Comparison of ENCODE assay signal across 22 mouse cellular contexts in the genomic region with DNA sequence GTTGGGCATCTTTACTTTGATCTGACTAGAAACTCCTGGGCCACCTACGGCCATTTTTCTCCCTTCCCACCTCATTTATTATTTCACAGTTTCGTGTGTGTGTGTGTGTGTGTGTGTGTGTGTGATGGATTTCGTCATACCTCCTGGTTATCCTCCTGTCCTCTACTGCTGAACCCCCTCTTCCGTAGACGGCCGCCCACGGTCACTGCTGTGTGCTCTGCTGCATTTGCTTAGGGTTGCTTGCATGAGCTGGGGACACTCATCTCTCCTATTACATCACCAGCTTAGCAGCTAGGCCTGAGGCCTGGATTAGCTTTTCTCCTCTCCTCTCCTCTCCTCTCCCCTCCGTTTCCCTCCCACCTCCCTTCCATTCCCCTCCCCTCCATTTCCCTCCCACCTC. TPM values are rescaled to one million over a fixed set of nuclear protein-coding genes. Genes with fewer than 3 reads are reported as not detected.
DNase-seq lines count a peak whose midpoint lies in the region; ATAC-seq and TF ChIP-seq lines count a peak whose summit lies in the region.
"Had no signal": no experiment of that assay in that cellular context is flagged by ENCODE, and none has a peak within 500 bp of the region (broad histone marks: within the 10 kb centered on the region; RNA-seq: fewer than 3 reads in every experiment).

No protein-coding gene starts in this region.

- no peak for TF ChIP-seq CTCF in liver, embryonic 14.5 days (IDR thresholded peaks at IDR 0.05; ENCODE audit: low read depth)
- no peak for TF ChIP-seq CTCF in CH12.LX (conservative IDR thresholded peaks at IDR 0.05 in 1 of 2, IDR thresholded peaks at IDR 0.05 in 1 of 2; ENCODE audit: low read depth in 2 of 2, low read length in 2 of 2)
- TF ChIP-seq CTCF in intestine, postnatal 0 days (IDR thresholded peaks at IDR 0.05; ENCODE audit: low read depth): no peak

- TF ChIP-seq RAD21 in CH12.LX (IDR thresholded peaks at IDR 0.05; ENCODE audit: low read depth, low read length): no peak

- no peaks in the 10 kb centered on the region for H3K4me1 ChIP-seq in forebrain, embryonic 11.5 days (replicated peaks; ENCODE audit: control insufficient read depth, insufficient read depth, low read length)
- no peaks in the 10 kb centered on the region for H3K4me1 ChIP-seq in forebrain, embryonic 13.5 days
- peaks cover 2 to 9% of the 10 kb centered on the region in 2 experiments; a peak in 3 of 4 replicates for H3K4me1 ChIP-seq in liver, embryonic 14.5 days (replicated peaks; ENCODE audit: control insufficient read depth in 2 of 2, insufficient read depth in 2 of 2, low read length in 1 of 2)
- H3K4me1 ChIP-seq in CH12.LX (ENCODE audit: control insufficient read depth in 1 of 2, insufficient read depth in 2 of 2): peaks cover 16 to 17% of the 10 kb centered on the region in 2 experiments
- peaks cover 14% of the 10 kb centered on the region for H3K4me1 ChIP-seq in liver, embryonic 16.5 days (ENCODE audit: control insufficient read depth, low read depth, low read length)
- H3K4me1 ChIP-seq in intestine, postnatal 0 days (replicated peaks; ENCODE audit: control insufficient read depth, insufficient read depth, low read length): no peaks in the 10 kb centered on the region
- no peaks in the 10 kb centered on the region for H3K4me1 ChIP-seq in midbrain, embryonic 14.5 days (ENCODE audit: control insufficient read depth, insufficient read depth, low read length)
- H3K4me1 ChIP-seq: neural tube, embryonic 13.5 days had no signal

- no peak overlapping the region for H3K4me3 ChIP-seq in forebrain, embryonic 11.5 days (ENCODE audit: low read depth, low read length)
- H3K4me3 ChIP-seq in forebrain, embryonic 13.5 days: no peak overlapping the region
- H3K4me3 ChIP-seq in liver, embryonic 14.5 days (ENCODE audit: insufficient read depth in 1 of 2, low read depth in 2 of 2, low read length in 2 of 2): no peak overlapping the region
- H3K4me3 ChIP-seq in CH12.LX (replicated peaks in 1 of 3; ENCODE audit: low read depth in 2 of 3, low read length in 2 of 3, poor library complexity in 1 of 3): no peak overlapping the region
- H3K4me3 ChIP-seq in liver, embryonic 16.5 days (ENCODE audit: low read depth, low read length): no peak overlapping the region
- H3K4me3 ChIP-seq in intestine, postnatal 0 days (ENCODE audit: low read depth, low read length): no peak overlapping the region
- no peak overlapping the region for H3K4me3 ChIP-seq in midbrain, embryonic 14.5 days (replicated peaks; ENCODE audit: low read depth, low read length)
- H3K4me3 ChIP-seq: embryonic facial prominence, embryonic 10.5 days; erythroblast, embryonic 14.5 days; neural tube, embryonic 13.5 days had no signal

- in situ Hi-C loops in CH12.LX (cut with MboI; ENCODE audit: low pct_ligation_motif_present, low pct_unique_long_range_greater_than_20kb, low sequenced_read_pairs): no loop called here

- peak; percentile 22 for DNase-seq in forebrain, embryonic 11.5 days (ENCODE audit: low spot score)
- DNase-seq in liver, embryonic 14.5 days (ENCODE audit: low read depth in 3 of 3, low spot score in 3 of 3): peak in 1 of 3 experiments; percentile 2
- DNase-seq in liver (no peak), CH12.LX (ENCODE audit: extremely low read depth) (no peak)
- DNase-seq in midbrain, embryonic 14.5 days: no peak
- DNase-seq: adrenal gland, postnatal 14 days; cerebellum, adult 18-20 months; kidney, adult 11 months; lung, postnatal 14 days had no signal

- H3K4me2 ChIP-seq in forebrain, embryonic 11.5 days (ENCODE audit: low read depth, low read length, severe bottlenecking): no peak overlapping the region
- no peak overlapping the region for H3K4me2 ChIP-seq in forebrain, embryonic 13.5 days
- H3K4me2 ChIP-seq in liver, embryonic 14.5 days (ENCODE audit: low read depth): no peak overlapping the region
- peak overlapping the region; percentile 33; the same call in 1 of the 2 replicates for H3K4me2 ChIP-seq in CH12.LX (ENCODE audit: insufficient read depth, low read depth, poor library complexity, severe bottlenecking)
- no peak overlapping the region for H3K4me2 ChIP-seq in liver, embryonic 16.5 days (ENCODE audit: low read depth, low read length)
- no peak overlapping the region for H3K4me2 ChIP-seq in intestine, postnatal 0 days (replicated peaks; ENCODE audit: low read depth)
- no peak overlapping the region for H3K4me2 ChIP-seq in midbrain, embryonic 14.5 days (ENCODE audit: low read length)
- H3K4me2 ChIP-seq: hindbrain, embryonic 14.5 days; neural tube, embryonic 13.5 days had no signal

- no peaks in the 10 kb centered on the region for H3K9me3 ChIP-seq in forebrain, embryonic 11.5 days (ENCODE audit: control insufficient read depth, low read length)
- no peaks in the 10 kb centered on the region for H3K9me3 ChIP-seq in forebrain, embryonic 13.5 days (replicated peaks)
- no peaks in the 10 kb centered on the region for H3K9me3 ChIP-seq in liver, embryonic 14.5 days (ENCODE audit: control insufficient read depth, low read length)
- H3K9me3 ChIP-seq in CH12.LX (replicated peaks; ENCODE audit: low read length): no peaks in the 10 kb centered on the region
- no peaks in the 10 kb centered on the region for H3K9me3 ChIP-seq in liver, embryonic 16.5 days (replicated peaks; ENCODE audit: control insufficient read depth, low read length)
- H3K9me3 ChIP-seq in intestine, postnatal 0 days (ENCODE audit: control insufficient read depth): no peaks in the 10 kb centered on the region
- H3K9me3 ChIP-seq in midbrain, embryonic 14.5 days (ENCODE audit: control insufficient read depth, low read length): no peaks in the 10 kb centered on the region
- H3K9me3 ChIP-seq: embryonic facial prominence, embryonic 10.5 days; neural tube, embryonic 13.5 days had no signal

- ATAC-seq in forebrain, embryonic 11.5 days (replicated peaks; ENCODE audit: low FRiP score): no peak
- no peak for ATAC-seq in forebrain, embryonic 13.5 days
- peak; percentile 31; the same call in 1 of the 2 replicates for ATAC-seq in liver, embryonic 14.5 days (ENCODE audit: insufficient read depth)
- peak; percentile 84 for ATAC-seq in liver, embryonic 16.5 days (ENCODE audit: low read depth)
- no peak for ATAC-seq in intestine, postnatal 0 days
- no peak for ATAC-seq in midbrain, embryonic 14.5 days (ENCODE audit: low FRiP score, low TSS enrichment)
- ATAC-seq: forebrain, embryonic 16.5 days; Patski had no signal

- no peak for TF ChIP-seq POLR2A in CH12.LX (IDR thresholded peaks at IDR 0.05; ENCODE audit: low read depth, low read length)

- dilution Hi-C loops in CH12.LX (cut with MboI; ENCODE audit: extremely low pct_ligation_motif_present, extremely low pct_unique_long_range_greater_than_20kb, low sequenced_read_pairs): no loop called here

- no peaks in the 10 kb centered on the region for H3K79me2 ChIP-seq in CH12.LX (replicated peaks; ENCODE audit: control insufficient read depth, extremely low read depth, insufficient read depth, poor library complexity, severe bottlenecking)

- WGBS in forebrain, embryonic 11.5 days: 89% methylated on average over 7 of the region's 8 CpGs
- WGBS in forebrain, embryonic 13.5 days: 81% methylated on average over 7 of the region's 8 CpGs
- 62% methylated on average over 7 of the region's 8 CpGs for WGBS in liver, embryonic 14.5 days (ENCODE audit: insufficient replicate concordance)
- 35% methylated on average over 7 of the region's 8 CpGs for WGBS in liver, embryonic 16.5 days (ENCODE audit: insufficient replicate concordance)
- WGBS in intestine, postnatal 0 days: 77% methylated on average over 7 of the region's 8 CpGs
- 89% methylated on average over 7 of the region's 8 CpGs for WGBS in midbrain, embryonic 14.5 days

- H3K36me3 ChIP-seq in forebrain, embryonic 11.5 days (ENCODE audit: control insufficient read depth, insufficient read depth, low read length): no peaks in the 10 kb centered on the region
- no peaks in the 10 kb centered on the region for H3K36me3 ChIP-seq in forebrain, embryonic 13.5 days (ENCODE audit: poor library complexity, severe bottlenecking)
- H3K36me3 ChIP-seq in liver, embryonic 14.5 days (replicated peaks; ENCODE audit: control insufficient read depth, insufficient read depth, low read depth): no peaks in the 10 kb centered on the region
- H3K36me3 ChIP-seq in CH12.LX (replicated peaks in 1 of 2; ENCODE audit: control insufficient read depth in 1 of 2, insufficient read depth in 1 of 2, low read length in 1 of 2): no peaks in the 10 kb centered on the region
- H3K36me3 ChIP-seq in liver, embryonic 16.5 days (ENCODE audit: control insufficient read depth, insufficient read depth): no peaks in the 10 kb centered on the region
- H3K36me3 ChIP-seq in intestine, postnatal 0 days (ENCODE audit: control insufficient read depth, insufficient read depth): peaks cover 4% of the 10 kb centered on the region; the same call in 1 of the 2 replicates
- H3K36me3 ChIP-seq in midbrain, embryonic 14.5 days (ENCODE audit: control insufficient read depth, insufficient read depth, low read length): no peaks in the 10 kb centered on the region
- H3K36me3 ChIP-seq: embryonic facial prominence, embryonic 10.5 days; neural tube, embryonic 13.5 days had no signal

- no peak overlapping the region for H3K27ac ChIP-seq in forebrain, embryonic 11.5 days (ENCODE audit: low read depth, low read length)
- no peak overlapping the region for H3K27ac ChIP-seq in forebrain, embryonic 13.5 days
- H3K27ac ChIP-seq in liver, embryonic 14.5 days: no peak overlapping the region
- no peak overlapping the region for H3K27ac ChIP-seq in CH12.LX (ENCODE audit: insufficient read depth, low read depth)
- H3K27ac ChIP-seq in liver, embryonic 16.5 days (ENCODE audit: low read length): no peak overlapping the region
- no peak overlapping the region for H3K27ac ChIP-seq in intestine, postnatal 0 days (ENCODE audit: low read depth, low read length)
- H3K27ac ChIP-seq in midbrain, embryonic 14.5 days (replicated peaks; ENCODE audit: low read depth, low read length): no peak overlapping the region
- H3K27ac ChIP-seq: embryonic facial prominence, embryonic 10.5 days; hindbrain, embryonic 14.5 days; neural tube, embryonic 13.5 days had no signal

- no peaks in the 10 kb centered on the region for H3K27me3 ChIP-seq in forebrain, embryonic 11.5 days (ENCODE audit: control insufficient read depth, insufficient read depth, low read length)
- no peaks in the 10 kb centered on the region for H3K27me3 ChIP-seq in forebrain, embryonic 13.5 days
- H3K27me3 ChIP-seq in liver, embryonic 14.5 days (ENCODE audit: control insufficient read depth, insufficient read depth, low read length): no peaks in the 10 kb centered on the region
- H3K27me3 ChIP-seq in CH12.LX (replicated peaks): no peaks in the 10 kb centered on the region
- H3K27me3 ChIP-seq in liver, embryonic 16.5 days (ENCODE audit: control insufficient read depth, insufficient read depth, low read depth, low read length): no peaks in the 10 kb centered on the region
- H3K27me3 ChIP-seq in intestine, postnatal 0 days (replicated peaks; ENCODE audit: control insufficient read depth, insufficient read depth, low read length): no peaks in the 10 kb centered on the region
- H3K27me3 ChIP-seq in midbrain, embryonic 14.5 days (ENCODE audit: control insufficient read depth, insufficient read depth, low read length): no peaks in the 10 kb centered on the region
- H3K27me3 ChIP-seq: neural tube, embryonic 13.5 days; Patski had no signal

- no peak overlapping the region for H3K9ac ChIP-seq in forebrain, embryonic 11.5 days (ENCODE audit: low read length)
- no peak overlapping the region for H3K9ac ChIP-seq in forebrain, embryonic 13.5 days
- H3K9ac ChIP-seq in liver, embryonic 14.5 days (replicated peaks): no peak overlapping the region
- no peak overlapping the region for H3K9ac ChIP-seq in CH12.LX (ENCODE audit: insufficient read depth, low read depth)
- no peak overlapping the region for H3K9ac ChIP-seq in liver, embryonic 16.5 days (ENCODE audit: low read depth, low read length)
- H3K9ac ChIP-seq in intestine, postnatal 0 days (ENCODE audit: low read depth, low read length): no peak overlapping the region
- H3K9ac ChIP-seq in midbrain, embryonic 14.5 days (replicated peaks; ENCODE audit: low read length): no peak overlapping the region
- H3K9ac ChIP-seq: hindbrain, embryonic 14.5 days; neural tube, embryonic 13.5 days had no signal

- no peak for TF ChIP-seq EP300 in liver, embryonic 14.5 days (IDR thresholded peaks at IDR 0.05; ENCODE audit: low read depth)
- TF ChIP-seq EP300 in CH12.LX (IDR thresholded peaks at IDR 0.05; ENCODE audit: low read length): no peak

RNA-seq across cellular contexts. Expression of gene Cd160, which starts 19.3 kb away (rescaled TPM):
- polyA plus RNA-seq in forebrain, embryonic 11.5 days (2014; fragmentation: Nextera tagmentation; extraction: Ambion mirVana): not detected in 2 replicates
- 0.09 TPM in 2 replicates for polyA plus RNA-seq in forebrain, embryonic 13.5 days (2015; fragmentation: Nextera tagmentation; extraction: Ambion mirVana)
- 0.07 and 0.08 TPM in 2 replicates for polyA plus RNA-seq in liver, embryonic 14.5 days (2012; rRNA removed)
- 0.11 TPM in 1 of 2 replicates, not detected in the other for polyA plus RNA-seq in liver, embryonic 14.5 days (2014; fragmentation: Nextera tagmentation; extraction: Ambion mirVana)
- total RNA-seq in CH12.LX (2012; rRNA removed) (not detected in 2 replicates), CH12.LX (2014; rRNA removed) (not detected in 2 replicates)
- 0.15 TPM in 1 of 2 replicates, not detected in the other for polyA plus RNA-seq in CH12.LX (2012; ENCODE audit: insufficient read length, low read depth)
- 0.22 and 0.27 TPM in 2 replicates for polyA plus RNA-seq in liver, embryonic 16.5 days (2015; fragmentation: Nextera tagmentation; extraction: Ambion mirVana)
- 0.66 and 0.84 TPM in 2 replicates for polyA plus RNA-seq in intestine, postnatal 0 days (2015; fragmentation: Nextera tagmentation; extraction: Ambion mirVana)
- 0.39 and 0.46 TPM in 2 replicates for polyA plus RNA-seq in midbrain, embryonic 14.5 days (2014; fragmentation: Nextera tagmentation; extraction: Ambion mirVana)
- total RNA-seq: adrenal gland, postnatal 14 days; gastrocnemius, adult 8-10 months; heart, postnatal 25 days; left cerebral cortex, postnatal 36 days had no signal
- polyA plus RNA-seq: erythroblast, embryonic 14.5 days had no signal

RNA-seq across cellular contexts. Expression of gene Pdzk1, which starts 19.4 kb away (rescaled TPM):
- polyA plus RNA-seq in forebrain, embryonic 11.5 days (2014; fragmentation: Nextera tagmentation; extraction: Ambion mirVana): not detected in 2 replicates
- 0.15 TPM in 1 of 2 replicates, not detected in the other for polyA plus RNA-seq in forebrain, embryonic 13.5 days (2015; fragmentation: Nextera tagmentation; extraction: Ambion mirVana)
- 3.8 and 6.3 TPM in 2 replicates for polyA plus RNA-seq in liver, embryonic 14.5 days (2012; rRNA removed)
- polyA plus RNA-seq in liver, embryonic 14.5 days (2014; fragmentation: Nextera tagmentation; extraction: Ambion mirVana): 11.4 and 12.3 TPM in 2 replicates
- total RNA-seq in CH12.LX (2012; rRNA removed) (0.13 TPM in 2 replicates), CH12.LX (2014; rRNA removed) (not detected in 2 replicates)
- polyA plus RNA-seq in CH12.LX (2012; ENCODE audit: insufficient read length, low read depth): 0.11 TPM in 1 of 2 replicates, not detected in the other
- 30.3 and 33.5 TPM in 2 replicates for polyA plus RNA-seq in liver, embryonic 16.5 days (2015; fragmentation: Nextera tagmentation; extraction: Ambion mirVana)
- 224 and 258 TPM in 2 replicates for polyA plus RNA-seq in intestine, postnatal 0 days (2015; fragmentation: Nextera tagmentation; extraction: Ambion mirVana)
- polyA plus RNA-seq in midbrain, embryonic 14.5 days (2014; fragmentation: Nextera tagmentation; extraction: Ambion mirVana): 0.16 TPM in 1 of 2 replicates, not detected in the other
- total RNA-seq: gastrocnemius, adult 8-10 months; heart, postnatal 25 days; megakaryocyte-erythroid progenitor cell, adult 5-6 weeks had no signal
- polyA plus RNA-seq: erythroblast, embryonic 14.5 days had no signal

RNA-seq across cellular contexts. Expression of gene Gja5, which starts 56.0 kb away (rescaled TPM):
- 2.5 TPM in 2 replicates for polyA plus RNA-seq in forebrain, embryonic 11.5 days (2014; fragmentation: Nextera tagmentation; extraction: Ambion mirVana)
- 2.3 and 3.0 TPM in 2 replicates for polyA plus RNA-seq in forebrain, embryonic 13.5 days (2015; fragmentation: Nextera tagmentation; extraction: Ambion mirVana)
- polyA plus RNA-seq in liver, embryonic 14.5 days (2012; rRNA removed): 1.4 and 1.5 TPM in 2 replicates
- polyA plus RNA-seq in liver, embryonic 14.5 days (2014; fragmentation: Nextera tagmentation; extraction: Ambion mirVana): 0.58 and 0.68 TPM in 2 replicates
- total RNA-seq in CH12.LX (2012; rRNA removed): not detected in 2 replicates
- not detected in 2 replicates for total RNA-seq in CH12.LX (2014; rRNA removed)
- not detected in 2 replicates for polyA plus RNA-seq in CH12.LX (2012; ENCODE audit: insufficient read length, low read depth)
- polyA plus RNA-seq in liver, embryonic 16.5 days (2015; fragmentation: Nextera tagmentation; extraction: Ambion mirVana): 2.9 and 3.0 TPM in 2 replicates
- 5.3 and 6.6 TPM in 2 replicates for polyA plus RNA-seq in intestine, postnatal 0 days (2015; fragmentation: Nextera tagmentation; extraction: Ambion mirVana)
- 1.2 and 2.0 TPM in 2 replicates for polyA plus RNA-seq in midbrain, embryonic 14.5 days (2014; fragmentation: Nextera tagmentation; extraction: Ambion mirVana)
- total RNA-seq: megakaryocyte-erythroid progenitor cell, adult 5-6 weeks had no signal
- polyA plus RNA-seq: erythroblast, embryonic 14.5 days had no signal

RNA-seq across cellular contexts. Expression of gene Gpr89, which starts 56.7 kb away (rescaled TPM):
- 35.4 and 36.0 TPM in 2 replicates for polyA plus RNA-seq in forebrain, embryonic 11.5 days (2014; fragmentation: Nextera tagmentation; extraction: Ambion mirVana)
- 37.4 and 38.9 TPM in 2 replicates for polyA plus RNA-seq in forebrain, embryonic 13.5 days (2015; fragmentation: Nextera tagmentation; extraction: Ambion mirVana)
- polyA plus RNA-seq in liver, embryonic 14.5 days (2012; rRNA removed): 4.6 and 4.9 TPM in 2 replicates
- 22.9 and 24.7 TPM in 2 replicates for polyA plus RNA-seq in liver, embryonic 14.5 days (2014; fragmentation: Nextera tagmentation; extraction: Ambion mirVana)
- total RNA-seq in CH12.LX (2012; rRNA removed) (27.9 and 28.9 TPM in 2 replicates), CH12.LX (2014; rRNA removed) (30.8 and 32.8 TPM in 2 replicates)
- polyA plus RNA-seq in CH12.LX (2012; ENCODE audit: insufficient read length, low read depth): 31.3 and 31.9 TPM in 2 replicates
- 19.1 and 22.7 TPM in 2 replicates for polyA plus RNA-seq in liver, embryonic 16.5 days (2015; fragmentation: Nextera tagmentation; extraction: Ambion mirVana)
- 76.6 and 84.7 TPM in 2 replicates for polyA plus RNA-seq in intestine, postnatal 0 days (2015; fragmentation: Nextera tagmentation; extraction: Ambion mirVana)
- polyA plus RNA-seq in midbrain, embryonic 14.5 days (2014; fragmentation: Nextera tagmentation; extraction: Ambion mirVana): 39.5 and 40.7 TPM in 2 replicates

Comparison
In these comparisons a context has a peak if more than half of its experiments do, and no peak if none do; other contexts are left out.
1. ATAC-seq: peak in liver, embryonic 14.5 days (single experiment) and liver, embryonic 16.5 days (single experiment); none in forebrain, embryonic 11.5 days (single experiment), forebrain, embryonic 13.5 days (single experiment), intestine, postnatal 0 days (single experiment) and midbrain, embryonic 14.5 days (single experiment).